Mouse (Mus musculus): ENCODE measurements around the gene Rest. TPM values are rescaled to one million over a fixed set of nuclear protein-coding genes. Genes with fewer than 3 reads are reported as not detected.

Gene Rest
- total RNA-seq, 1 experiment from 2014 or later: 81.2 TPM

GRCm38 (mm10) chr5:77287901-77288300 is 22.6 kb downstream of the Rest start:
- no peak for ATAC-seq (replicated peaks in 1 of 2; ENCODE audit: insufficient read depth in 1 of 2, low FRiP score in 2 of 2, low TSS enrichment in 1 of 2, low read depth in 1 of 2, poor library complexity in 2 of 2, severe bottlenecking in 2 of 2)

GRCm38 (mm10) chr5:77289686-77290085 is 24.4 kb downstream of the Rest start:
- ATAC-seq (replicated peaks in 1 of 2; ENCODE audit: insufficient read depth in 1 of 2, low FRiP score in 2 of 2, low TSS enrichment in 1 of 2, low read depth in 1 of 2, poor library complexity in 2 of 2, severe bottlenecking in 2 of 2): no peak

GRCm38 (mm10) chr5:77290606-77291005 is 25.3 kb downstream of the Rest start:
- ATAC-seq (replicated peaks in 1 of 2; ENCODE audit: insufficient read depth in 1 of 2, low FRiP score in 2 of 2, low TSS enrichment in 1 of 2, low read depth in 1 of 2, poor library complexity in 2 of 2, severe bottlenecking in 2 of 2): no peak

GRCm38 (mm10) chr5:77292803-77293522 is 27.7 kb downstream of the Rest start:
- peak; percentile 93 to 96 for ATAC-seq (replicated peaks in 1 of 2; ENCODE audit: insufficient read depth in 1 of 2, low FRiP score in 2 of 2, low TSS enrichment in 1 of 2, low read depth in 1 of 2, poor library complexity in 2 of 2, severe bottlenecking in 2 of 2)

- ATAC-seq (replicated peaks in 1 of 2; ENCODE audit: insufficient read depth in 1 of 2, low FRiP score in 2 of 2, low TSS enrichment in 1 of 2, low read depth in 1 of 2, poor library complexity in 2 of 2, severe bottlenecking in 2 of 2): no peak
Observed at GRCm38 (mm10) chr5:77299486-77299885, 34.2 kb downstream of the Rest start.

GRCm38 (mm10) chr5:77301296-77301903 is 36.1 kb downstream of the Rest start:
- no peak for ATAC-seq (replicated peaks in 1 of 2; ENCODE audit: insufficient read depth in 1 of 2, low FRiP score in 2 of 2, low TSS enrichment in 1 of 2, low read depth in 1 of 2, poor library complexity in 2 of 2, severe bottlenecking in 2 of 2)

- no peak for ATAC-seq (replicated peaks in 1 of 2; ENCODE audit: insufficient read depth in 1 of 2, low FRiP score in 2 of 2, low TSS enrichment in 1 of 2, low read depth in 1 of 2, poor library complexity in 2 of 2, severe bottlenecking in 2 of 2)
Observed at GRCm38 (mm10) chr5:77307821-77308553, 42.7 kb downstream of the Rest start.

GRCm38 (mm10) chr5:77309051-77309906 is 44.0 kb downstream of the Rest start:
- ATAC-seq (replicated peaks in 1 of 2; ENCODE audit: insufficient read depth in 1 of 2, low FRiP score in 2 of 2, low TSS enrichment in 1 of 2, low read depth in 1 of 2, poor library complexity in 2 of 2, severe bottlenecking in 2 of 2): peak in 1 of 2 experiments; percentile 29; a peak in 2 of 4 replicates

GRCm38 (mm10) chr5:77309924-77310772 is 44.9 kb downstream of the Rest start, which contains the start of the genes Noa1 and Polr2b:
Noa1 (minus strand) TSS chr5:77310084.
Polr2b (plus strand) TSS chr5:77310147.
- peak; percentile 92 for ATAC-seq (replicated peaks in 1 of 2; ENCODE audit: insufficient read depth in 1 of 2, low FRiP score in 2 of 2, low TSS enrichment in 1 of 2, low read depth in 1 of 2, poor library complexity in 2 of 2, severe bottlenecking in 2 of 2)

GRCm38 (mm10) chr5:77314206-77314605 is 48.9 kb downstream of the Rest start:
- ATAC-seq (replicated peaks in 1 of 2; ENCODE audit: insufficient read depth in 1 of 2, low FRiP score in 2 of 2, low TSS enrichment in 1 of 2, low read depth in 1 of 2, poor library complexity in 2 of 2, severe bottlenecking in 2 of 2): no peak

GRCm38 (mm10) chr5:77314986-77315385 is 49.7 kb downstream of the Rest start:
- no peak for ATAC-seq (replicated peaks in 1 of 2; ENCODE audit: insufficient read depth in 1 of 2, low FRiP score in 2 of 2, low TSS enrichment in 1 of 2, low read depth in 1 of 2, poor library complexity in 2 of 2, severe bottlenecking in 2 of 2)

GRCm38 (mm10) chr5:77324936-77325335 is 59.6 kb downstream of the Rest start:
- ATAC-seq (replicated peaks in 1 of 2; ENCODE audit: insufficient read depth in 1 of 2, low FRiP score in 2 of 2, low TSS enrichment in 1 of 2, low read depth in 1 of 2, poor library complexity in 2 of 2, severe bottlenecking in 2 of 2): no peak

- ATAC-seq (replicated peaks in 1 of 2; ENCODE audit: insufficient read depth in 1 of 2, low FRiP score in 2 of 2, low TSS enrichment in 1 of 2, low read depth in 1 of 2, poor library complexity in 2 of 2, severe bottlenecking in 2 of 2): peak in 1 of 2 experiments; percentile 46; a peak in 1 of 4 replicates
Observed at GRCm38 (mm10) chr5:77330154-77330553, 64.9 kb downstream of the Rest start.

All from hematopoietic stem cell, adult 5-6 weeks (primary cell).